Mouse (Mus musculus) heart, postnatal 4 days (tissue): ENCODE measurements at regions not wholly inside any gene's neighbourhood (a gene's known extent, or its start where the extent isn't known, plus 50 kb on each side); places are given as distances from the start of the nearest gene placed in this dataset.

Experiments used
- DNase-seq: peaks from one replicate; pipeline ENCODE4 v3.0.0; 2021

GRCm38 (mm10) chr17:88256599-88257544, 183.6 kb upstream of the Foxn2 start:
- DNase-seq: peak; percentile 70

- peak; percentile 32 for DNase-seq
Measured at GRCm38 (mm10) chr17:88258361-88258796, 182.1 kb upstream of the Foxn2 start.

GRCm38 (mm10) chr17:88260176-88260575, 180.3 kb upstream of the Foxn2 start:
- no peak for DNase-seq

- no peak for DNase-seq
Measured at GRCm38 (mm10) chr17:88260826-88261225, 179.7 kb upstream of the Foxn2 start.

- no peak for DNase-seq
Measured at GRCm38 (mm10) chr17:88261556-88261955, 179.0 kb upstream of the Foxn2 start.

- peak; percentile 22 for DNase-seq
Measured at GRCm38 (mm10) chr17:88262326-88263187, 178.0 kb upstream of the Foxn2 start.

- DNase-seq: no peak
Measured at GRCm38 (mm10) chr17:88265291-88265690, 175.2 kb upstream of the Foxn2 start.

- DNase-seq: no peak
Measured at GRCm38 (mm10) chr17:88268216-88268615, 172.3 kb upstream of the Foxn2 start.

- DNase-seq: no peak
Measured at GRCm38 (mm10) chr17:88268802-88269201, 171.7 kb upstream of the Foxn2 start.

GRCm38 (mm10) chr17:88270896-88271295, 169.6 kb upstream of the Foxn2 start:
- no peak for DNase-seq

GRCm38 (mm10) chr17:88272161-88272560, 168.3 kb upstream of the Foxn2 start:
- DNase-seq: no peak

- no peak for DNase-seq
Measured at GRCm38 (mm10) chr17:88273520-88273919, 167.0 kb upstream of the Foxn2 start.

GRCm38 (mm10) chr17:88274003-88274698, 166.4 kb upstream of the Foxn2 start:
- DNase-seq: peak; percentile 42

- DNase-seq: no peak
Measured at GRCm38 (mm10) chr17:88274720-88275433, 165.6 kb upstream of the Foxn2 start.

- DNase-seq: no peak
Measured at GRCm38 (mm10) chr17:88279656-88280055, 160.9 kb upstream of the Foxn2 start.

GRCm38 (mm10) chr17:88282711-88283110, 157.8 kb upstream of the Foxn2 start:
- no peak for DNase-seq

- no peak for DNase-seq
Measured at GRCm38 (mm10) chr17:88284477-88284876, 156.0 kb upstream of the Foxn2 start.

GRCm38 (mm10) chr17:88287861-88288260, 152.7 kb upstream of the Foxn2 start:
- DNase-seq: no peak

- DNase-seq: no peak
Measured at GRCm38 (mm10) chr17:88297520-88297919, 143.0 kb upstream of the Foxn2 start.

- peak; percentile 53 for DNase-seq
Measured at GRCm38 (mm10) chr17:88303991-88304390, 136.5 kb upstream of the Foxn2 start.

GRCm38 (mm10) chr17:88305165-88305564, 135.3 kb upstream of the Foxn2 start:
- DNase-seq: no peak

- DNase-seq: no peak
Measured at GRCm38 (mm10) chr17:88306325-88306724, 134.2 kb upstream of the Foxn2 start.
